Mouse (Mus musculus) heart, embryonic 11.5 days (tissue): Measurements from ENCODE around the gene Lipm. TPM values are rescaled to one million over a fixed set of nuclear protein-coding genes. Genes with fewer than 3 reads are reported as not detected.

Experiments used
- ATAC-seq: fragments of 200-750 bp; cut with Nextera tagmentation; replicated peaks from 2 replicates; pipeline ENCODE4 v1.8.0; 2017; ENCODE audit warnings: moderate library complexity; ENCODE audit not compliant: insufficient number of reproducible peaks, low FRiP score, low TSS enrichment
- H3K27ac ChIP-seq: fragments of 300-500 bp; sonication (generic); 2 replicates; pipeline ENCODE4 v1.5.1; 2014; ENCODE audit warnings: mild to moderate bottlenecking, low read depth, low read length
- H3K27me3 ChIP-seq: fragments of 300-500 bp; sonication (generic); 2 replicates; pipeline ENCODE4 v1.6.1; 2014; ENCODE audit warnings: mild to moderate bottlenecking, low read length, mixed read lengths; ENCODE audit not compliant: control insufficient read depth, insufficient read depth
- H3K36me3 ChIP-seq: fragments of 300-500 bp; sonication (generic); 2 replicates; pipeline ENCODE4 v1.6.1; 2014; ENCODE audit warnings: mild to moderate bottlenecking, low read length, moderate library complexity, mixed read lengths; ENCODE audit not compliant: control insufficient read depth, insufficient read depth
- H3K4me1 ChIP-seq: fragments of 300-500 bp; sonication (generic); 2 replicates; pipeline ENCODE4 v1.6.1; 2014; ENCODE audit warnings: low read length; ENCODE audit not compliant: control insufficient read depth, insufficient read depth
- H3K4me2 ChIP-seq: fragments of 300-500 bp; sonication (generic); 2 replicates; pipeline ENCODE4 v1.6.1; 2014; ENCODE audit warnings: mild to moderate bottlenecking, moderate library complexity
- H3K4me3 ChIP-seq: fragments of 300-500 bp; sonication (generic); 2 replicates; pipeline ENCODE4 v1.5.1; 2014; ENCODE audit warnings: low read depth, low read length
- H3K9ac ChIP-seq: fragments of 300-500 bp; sonication (generic); 2 replicates; pipeline ENCODE4 v1.6.1; 2014; ENCODE audit warnings: mild to moderate bottlenecking, low read depth, low read length, moderate library complexity
- H3K9me3 ChIP-seq: fragments of 300-500 bp; sonication (generic); replicated peaks from 2 replicates; pipeline ENCODE4 v1.6.1; 2016; ENCODE audit warnings: low read length; ENCODE audit not compliant: control insufficient read depth
- WGBS: fragments of 180-500 bp; shearing (Covaris S2); extraction: QIAGEN DNeasy Blood & Tissue Kit; methylation state at CpG from one replicate; pipeline ENCODE4 v1.1.7; 2014; ENCODE audit not compliant: insufficient replicate concordance; 5-methylcytosine and 5-hydroxymethylcytosine counted together
- polyA plus RNA-seq: library from polyadenylated mRNA; unstranded; fragments of >200 nt; fragmentation: Nextera tagmentation; extraction: Ambion mirVana; gene quantifications from 2 replicates; pipeline ENCODE4 v1.2.1, GENCODE M21; 2014

Lipm gene
- polyA plus RNA-seq: not detected in 2 replicates

DNA sequence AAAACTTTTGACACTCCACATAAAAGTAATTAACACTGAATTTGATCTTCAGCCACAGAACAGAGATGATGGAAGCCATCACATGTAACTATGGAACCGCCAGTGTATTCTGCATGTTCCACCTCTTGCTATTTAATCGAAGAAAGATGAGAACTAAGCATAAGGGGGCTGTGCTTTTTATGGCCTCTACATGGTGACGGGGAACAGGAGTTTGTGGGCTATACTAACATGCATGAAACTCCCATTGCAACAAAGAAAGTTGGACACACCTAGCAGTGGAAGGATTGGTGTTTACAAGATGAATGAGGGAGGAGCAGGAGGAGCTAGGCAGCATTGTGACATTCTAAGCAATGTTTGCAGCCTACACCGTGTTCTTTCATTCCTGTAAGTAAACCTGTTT is at the start of gene Lipm:
Lipm (plus strand) TSS at position 301 of the 400 bp plus-strand sequence.
- no peak within 1 kb of the TSS for H3K4me3 ChIP-seq
- H3K4me2 ChIP-seq: no peak within 1 kb of the TSS
- no peaks in the 10 kb centered on the region for H3K9me3 ChIP-seq
- H3K27ac ChIP-seq: no peak within 1 kb of the TSS
- H3K9ac ChIP-seq: no peak within 1 kb of the TSS
- no peaks in the 10 kb centered on the region for H3K27me3 ChIP-seq
- 80% methylated on average over 4 of the region's 4 CpGs for WGBS
- no peaks in the 10 kb centered on the region for H3K36me3 ChIP-seq
- no peaks in the 10 kb centered on the region for H3K4me1 ChIP-seq
- no peak for ATAC-seq

GRCm38 (mm10) chr19:34051502-34051901 is 49.2 kb upstream of the Lipm start:
- H3K4me1 ChIP-seq: no peaks in the 10 kb centered on the region
- H3K4me3 ChIP-seq: no peak overlapping the region
- 79% methylated on average over 3 of the region's 3 CpGs for WGBS
- no peak overlapping the region for H3K27ac ChIP-seq
- H3K9ac ChIP-seq: no peak overlapping the region
- H3K9me3 ChIP-seq: no peaks in the 10 kb centered on the region
- no peaks in the 10 kb centered on the region for H3K36me3 ChIP-seq
- no peaks in the 10 kb centered on the region for H3K27me3 ChIP-seq
- ATAC-seq: no peak
- no peak overlapping the region for H3K4me2 ChIP-seq

- no peak for ATAC-seq
- H3K4me1 ChIP-seq: no peaks in the 10 kb centered on the region
- H3K4me2 ChIP-seq: no peak overlapping the region
- H3K27me3 ChIP-seq: no peaks in the 10 kb centered on the region
- WGBS: 59% methylated on average over 1 of the region's 1 CpGs
- no peaks in the 10 kb centered on the region for H3K9me3 ChIP-seq
- no peak overlapping the region for H3K27ac ChIP-seq
- no peak overlapping the region for H3K9ac ChIP-seq
- H3K36me3 ChIP-seq: no peaks in the 10 kb centered on the region
- no peak overlapping the region for H3K4me3 ChIP-seq
Measured at GRCm38 (mm10) chr19:34063547-34063946, 37.2 kb upstream of the Lipm start.

GRCm38 (mm10) chr19:34064059-34064458 is 36.7 kb upstream of the Lipm start:
- Histone ChIP-seq H3K4me2 (no peak overlapping the region), H3K9me3 (no peaks in the 10 kb centered on the region), H3K27me3 (no peaks in the 10 kb centered on the region), H3K9ac (no peak overlapping the region), H3K4me3 (no peak overlapping the region), H3K27ac (no peak overlapping the region), H3K4me1 (no peaks in the 10 kb centered on the region), H3K36me3 (no peaks in the 10 kb centered on the region)
- ATAC-seq: no peak
- WGBS: 76% methylated on average over 4 of the region's 4 CpGs

GRCm38 (mm10) chr19:34066779-34067472 is 33.8 kb upstream of the Lipm start, which contains the start of gene Lipn:
Lipn (plus strand) TSS chr19:34067358.
- H3K27ac ChIP-seq: no peak within 1 kb of the TSS
- no peaks in the 10 kb centered on the region for H3K36me3 ChIP-seq
- H3K9ac ChIP-seq: no peak within 1 kb of the TSS
- H3K4me2 ChIP-seq: no peak within 1 kb of the TSS
- 83% methylated on average over 9 of the region's 9 CpGs for WGBS
- H3K4me1 ChIP-seq: no peaks in the 10 kb centered on the region
- no peaks in the 10 kb centered on the region for H3K27me3 ChIP-seq
- no peak for ATAC-seq
- H3K4me3 ChIP-seq: no peak within 1 kb of the TSS
- no peaks in the 10 kb centered on the region for H3K9me3 ChIP-seq

DNA sequence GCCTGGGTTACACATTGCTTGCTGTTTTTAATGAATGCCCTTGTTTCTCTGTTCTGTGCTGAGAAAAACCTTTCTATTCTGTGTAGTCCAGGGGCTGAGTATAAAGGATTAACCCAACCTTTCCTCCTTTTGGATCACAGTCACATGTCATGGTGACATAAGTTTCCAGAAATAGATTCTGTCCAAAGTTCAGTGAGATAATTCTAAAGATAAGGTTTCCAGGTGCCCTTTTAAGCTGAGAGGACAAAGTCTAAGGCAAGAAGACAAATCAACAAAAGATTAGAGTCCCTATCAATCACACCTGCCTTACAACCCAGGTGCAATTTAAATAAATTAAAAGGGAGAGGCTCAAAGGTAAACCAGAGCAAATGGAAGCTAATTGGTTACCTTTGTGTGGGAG is 26.5 kb upstream of the Lipm start:
- Histone ChIP-seq H3K4me2 (no peak overlapping the region), H3K36me3 (no peaks in the 10 kb centered on the region), H3K27ac (no peak overlapping the region), H3K9ac (no peak overlapping the region), H3K9me3 (no peaks in the 10 kb centered on the region), H3K27me3 (no peaks in the 10 kb centered on the region), H3K4me3 (no peak overlapping the region), H3K4me1 (no peaks in the 10 kb centered on the region)
- ATAC-seq: no peak

- Histone ChIP-seq H3K9ac (no peak overlapping the region), H3K36me3 (no peaks in the 10 kb centered on the region), H3K4me1 (no peaks in the 10 kb centered on the region), H3K27ac (no peak overlapping the region), H3K4me3 (no peak overlapping the region), H3K9me3 (no peaks in the 10 kb centered on the region), H3K27me3 (no peaks in the 10 kb centered on the region), H3K4me2 (no peak overlapping the region)
- 76% methylated on average over 2 of the region's 2 CpGs for WGBS
- no peak for ATAC-seq
Measured at GRCm38 (mm10) chr19:34078130-34078529, 22.6 kb upstream of the Lipm start.

DNA sequence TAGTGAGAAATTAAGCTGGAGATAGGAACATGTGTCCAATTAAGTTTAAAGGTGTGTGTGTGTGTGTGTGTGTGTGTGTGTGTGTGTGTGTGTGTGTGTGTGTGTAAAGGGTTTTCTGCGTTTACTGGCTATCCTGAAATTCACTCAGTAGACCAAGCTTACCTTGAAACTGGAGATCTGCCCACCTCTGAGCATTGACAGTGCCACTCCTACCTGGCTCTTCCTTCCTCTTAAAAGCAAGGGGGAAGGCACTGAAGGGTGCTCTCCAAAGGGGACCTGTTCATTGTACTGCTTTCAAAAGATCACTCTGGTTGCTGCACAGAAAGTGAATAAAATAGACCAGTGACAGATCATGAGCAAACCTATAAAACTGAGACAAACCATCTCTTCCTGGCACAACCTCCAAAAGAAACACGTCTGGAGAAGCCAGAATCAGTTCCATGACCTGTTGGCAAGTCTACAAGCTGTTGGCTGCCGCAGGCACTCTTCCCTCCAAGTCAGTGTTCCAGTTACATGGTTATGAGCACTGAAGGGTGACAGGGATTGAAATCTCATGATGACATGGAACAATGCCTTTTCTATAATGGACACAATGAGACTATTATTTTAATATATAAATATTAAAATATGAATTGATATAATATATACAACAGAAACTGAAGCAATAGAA is 11.6 kb upstream of the Lipm start:
- 82% methylated on average over 3 of the region's 3 CpGs for WGBS
- H3K9me3 ChIP-seq: no peaks in the 10 kb centered on the region
- H3K9ac ChIP-seq: no peak overlapping the region
- H3K36me3 ChIP-seq: no peaks in the 10 kb centered on the region
- no peak overlapping the region for H3K4me3 ChIP-seq
- H3K27me3 ChIP-seq: no peaks in the 10 kb centered on the region
- H3K27ac ChIP-seq: no peak overlapping the region
- no peak for ATAC-seq
- H3K4me2 ChIP-seq: no peak overlapping the region
- no peaks in the 10 kb centered on the region for H3K4me1 ChIP-seq

DNA sequence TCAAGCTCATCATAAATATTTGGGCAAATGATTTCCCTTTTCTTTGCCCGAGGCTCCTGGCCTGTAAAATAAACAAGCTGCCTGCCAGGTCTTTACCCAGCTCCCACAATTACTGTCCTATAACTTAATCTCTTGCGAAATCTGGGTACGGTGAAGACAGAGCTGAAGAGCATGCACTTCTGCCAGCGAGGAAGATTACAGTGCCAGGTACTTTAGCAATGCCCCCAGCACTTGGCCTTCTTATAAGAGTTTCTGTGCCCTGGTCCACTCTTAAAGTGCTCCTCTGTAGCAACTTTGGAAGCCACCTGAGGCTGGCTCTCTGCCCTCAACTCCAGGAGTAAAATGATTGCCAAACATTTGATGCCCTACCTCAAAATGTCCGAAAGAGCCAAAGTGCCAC is 5.4 kb upstream of the Lipm start:
- H3K27ac ChIP-seq: no peak overlapping the region
- no peaks in the 10 kb centered on the region for H3K36me3 ChIP-seq
- H3K4me3 ChIP-seq: no peak overlapping the region
- ATAC-seq: no peak
- no peaks in the 10 kb centered on the region for H3K9me3 ChIP-seq
- H3K27me3 ChIP-seq: no peaks in the 10 kb centered on the region
- H3K4me2 ChIP-seq: no peak overlapping the region
- no peak overlapping the region for H3K9ac ChIP-seq
- no peaks in the 10 kb centered on the region for H3K4me1 ChIP-seq
- WGBS: 74% methylated on average over 5 of the region's 5 CpGs
